Mouse (Mus musculus): ENCODE results near the gene 1700011L22Rik. TPM values are rescaled to one million over a fixed set of nuclear protein-coding genes. Genes with fewer than 3 reads are reported as not detected.
A peak's percentile ranks its signal among the peaks of the same experiment; 100 is the strongest.

The 1700011L22Rik gene
- polyA plus RNA-seq, 1 experiment: not detected

DNA sequence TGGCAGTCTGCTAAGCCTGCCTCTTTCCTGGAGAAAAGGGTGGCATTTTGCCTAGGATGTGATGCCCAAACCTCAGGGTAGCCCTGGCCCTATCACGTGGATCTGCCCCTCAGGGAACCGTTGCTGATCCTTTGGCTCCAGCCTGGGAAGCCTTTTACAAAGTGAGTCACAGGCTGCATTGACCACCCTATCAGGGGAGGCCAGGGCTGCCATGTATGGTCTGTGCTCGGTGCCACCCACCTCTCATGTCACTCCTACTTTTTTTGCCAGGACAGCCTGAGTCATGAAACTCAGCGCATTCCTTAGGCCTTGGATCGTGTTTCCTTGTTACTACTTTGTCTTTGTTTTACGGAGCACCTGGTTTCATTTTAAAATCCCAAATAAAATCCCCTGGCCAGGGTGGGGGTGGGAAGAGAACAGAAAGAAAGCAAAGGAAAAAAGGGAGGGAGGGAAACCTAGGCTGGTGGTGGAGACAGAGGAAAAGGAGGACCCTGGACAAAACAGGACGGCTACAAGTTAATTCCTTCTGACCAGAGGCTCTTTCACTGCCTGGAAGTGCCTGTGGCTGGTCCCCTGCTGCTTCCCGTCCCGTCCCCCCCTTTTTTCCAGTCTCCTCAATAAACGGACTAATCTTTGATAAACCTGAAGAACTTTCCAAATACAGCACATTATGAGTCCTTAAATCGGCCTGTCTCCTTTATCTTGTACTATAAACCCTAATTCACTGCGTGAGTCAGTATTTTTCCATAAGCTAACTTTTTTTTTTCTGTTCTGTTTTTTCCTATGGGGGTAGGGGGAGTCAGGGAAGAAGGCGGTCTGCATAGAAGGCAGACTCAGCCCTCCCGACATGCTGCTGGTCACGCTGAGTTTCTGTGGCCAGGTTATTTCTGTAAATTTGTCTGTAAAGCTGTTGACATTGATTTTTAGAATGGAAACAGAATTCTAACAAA lies 39.4 kb downstream of the 1700011L22Rik start:
- no peaks in the 10 kb centered on the region for H3K27me3 ChIP-seq (ENCODE audit: control insufficient read depth, insufficient read depth, low read length)
- 32% methylated on average over 15 of the region's 15 CpGs for WGBS
- peaks cover 10% of the 10 kb centered on the region for H3K4me1 ChIP-seq (ENCODE audit: control insufficient read depth, insufficient read depth, insufficient read length, low read length)
- H3K4me3 ChIP-seq (ENCODE audit: low read depth, low read length): 0 out of 2 replicates have a peak overlapping the region, but pooled peaks have one; percentile 7
- no peak overlapping the region; the same call in 1 of the 2 replicates for H3K27ac ChIP-seq (ENCODE audit: insufficient read depth, low read depth, low read length)
- TF ChIP-seq CTCF (IDR thresholded peaks at IDR 0.05; ENCODE audit: extremely low read depth, insufficient read length, insufficient replicate concordance, low read depth, low read length): no peak
- no peak for TF ChIP-seq POLR2A (IDR thresholded peaks at IDR 0.05; ENCODE audit: low read depth, low read length)
- no peaks in the 10 kb centered on the region for H3K36me3 ChIP-seq (ENCODE audit: control insufficient read depth, insufficient read depth, low read length)

DNA sequence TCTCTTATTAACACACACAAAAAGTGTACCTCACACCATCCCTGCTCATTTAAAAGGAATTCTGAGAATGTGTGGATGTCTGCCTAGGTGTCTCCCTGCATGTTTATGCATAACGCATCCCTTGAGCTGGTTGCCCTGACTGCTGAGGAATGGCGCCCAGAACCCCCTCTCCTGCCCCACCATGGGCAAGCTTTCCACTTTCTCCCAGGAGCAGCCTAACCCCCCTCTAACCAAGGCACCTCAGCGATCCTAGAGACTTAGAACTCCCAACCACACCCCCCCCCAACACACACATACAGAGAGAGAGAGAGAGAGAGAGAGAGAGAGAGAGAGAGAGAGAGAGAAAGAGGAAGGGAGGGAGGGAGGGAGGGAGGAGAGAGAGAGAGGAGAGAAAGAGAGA lies 40.2 kb downstream of the 1700011L22Rik start:
- WGBS: 86% methylated on average over 3 of the region's 3 CpGs
- no peak for TF ChIP-seq POLR2A (IDR thresholded peaks at IDR 0.05; ENCODE audit: low read depth, low read length)
- TF ChIP-seq CTCF (IDR thresholded peaks at IDR 0.05; ENCODE audit: extremely low read depth, insufficient read length, insufficient replicate concordance, low read depth, low read length): no peak
- no peak overlapping the region for H3K4me3 ChIP-seq (ENCODE audit: low read depth, low read length)

DNA sequence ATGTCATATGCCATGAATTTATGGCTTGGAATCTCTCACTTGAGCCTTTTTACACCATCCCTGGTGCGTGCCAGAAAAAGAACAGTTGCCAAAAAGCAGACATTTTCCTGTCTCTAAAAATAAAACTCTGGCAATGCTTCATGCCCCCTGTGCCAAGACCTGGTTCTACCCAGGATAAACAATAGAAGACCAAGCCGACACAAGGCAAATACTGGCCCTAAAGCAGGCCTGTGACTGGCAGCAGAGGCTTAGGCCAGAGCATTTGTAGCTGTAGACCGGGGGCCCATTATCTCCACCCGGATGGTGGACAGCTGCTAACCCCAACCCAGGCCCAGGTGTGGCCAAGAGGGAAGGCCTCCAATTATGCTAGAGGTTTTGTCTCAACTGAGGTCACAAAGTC lies 41.5 kb downstream of the 1700011L22Rik start:
- Histone ChIP-seq H3K36me3 (ENCODE audit: control insufficient read depth, insufficient read depth, low read length) (no peaks in the 10 kb centered on the region), H3K27me3 (ENCODE audit: control insufficient read depth, insufficient read depth, low read length) (no peaks in the 10 kb centered on the region), H3K4me1 (ENCODE audit: control insufficient read depth, insufficient read depth, insufficient read length, low read length) (peaks cover 10% of the 10 kb centered on the region), H3K27ac (ENCODE audit: insufficient read depth, low read depth, low read length) (no peak overlapping the region), H3K4me3 (ENCODE audit: low read depth, low read length) (no peak overlapping the region)
- WGBS: 58% methylated on average over 4 of the region's 4 CpGs
- TF ChIP-seq CTCF (IDR thresholded peaks at IDR 0.05; ENCODE audit: extremely low read depth, insufficient read length, insufficient replicate concordance, low read depth, low read length) (no peak), POLR2A (IDR thresholded peaks at IDR 0.05; ENCODE audit: low read depth, low read length) (no peak)

More for the DNA sequence above, 40.2 kb downstream of the 1700011L22Rik start:
- Histone ChIP-seq H3K36me3 (ENCODE audit: control insufficient read depth, insufficient read depth, low read length) (no peaks in the 10 kb centered on the region), H3K4me1 (ENCODE audit: control insufficient read depth, insufficient read depth, insufficient read length, low read length) (peaks cover 10% of the 10 kb centered on the region), H3K27ac (ENCODE audit: insufficient read depth, low read depth, low read length) (no peak overlapping the region), H3K27me3 (ENCODE audit: control insufficient read depth, insufficient read depth, low read length) (no peaks in the 10 kb centered on the region)

DNA sequence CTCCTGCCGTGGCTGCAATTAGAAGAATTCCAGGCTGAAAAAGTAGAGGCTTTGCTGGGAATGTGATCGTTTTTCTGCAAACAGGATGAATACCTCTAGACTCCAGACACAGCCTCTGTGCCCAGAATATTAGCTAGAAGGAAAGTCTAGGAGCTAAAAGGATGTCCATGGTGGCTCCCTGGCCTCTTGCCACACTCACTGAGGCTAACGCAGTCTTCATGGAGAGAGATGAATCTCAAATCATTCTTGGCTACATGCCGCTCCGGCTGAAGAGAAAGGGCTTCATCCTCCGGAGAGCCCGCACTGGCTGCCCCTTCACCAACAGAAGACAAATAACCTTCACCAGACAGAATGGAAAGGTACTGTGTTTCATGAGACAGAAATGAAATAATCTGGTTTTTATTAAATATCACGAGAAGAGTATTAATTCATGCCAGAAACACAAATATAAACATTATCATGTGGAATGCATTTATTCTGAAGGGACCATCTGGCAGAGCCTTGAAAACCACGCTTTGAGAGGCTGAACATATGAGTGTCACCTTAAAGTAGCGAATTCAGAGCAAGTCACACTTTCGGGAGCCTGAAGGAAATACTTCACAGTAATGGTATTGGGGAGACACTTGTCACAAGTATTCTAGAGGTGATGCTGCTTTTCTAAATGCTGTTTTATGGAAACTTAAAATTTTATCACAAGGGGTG lies 46.8 kb downstream of the 1700011L22Rik start:
- no peak for TF ChIP-seq POLR2A (IDR thresholded peaks at IDR 0.05; ENCODE audit: low read depth, low read length)
- TF ChIP-seq CTCF (IDR thresholded peaks at IDR 0.05; ENCODE audit: extremely low read depth, insufficient read length, insufficient replicate concordance, low read depth, low read length): no peak
- 73% methylated on average over 11 of the region's 11 CpGs for WGBS
- Histone ChIP-seq H3K27ac (ENCODE audit: insufficient read depth, low read depth, low read length) (no peak overlapping the region), H3K4me3 (ENCODE audit: low read depth, low read length) (no peak overlapping the region), H3K36me3 (ENCODE audit: control insufficient read depth, insufficient read depth, low read length) (no peaks in the 10 kb centered on the region), H3K27me3 (ENCODE audit: control insufficient read depth, insufficient read depth, low read length) (no peaks in the 10 kb centered on the region), H3K4me1 (ENCODE audit: control insufficient read depth, insufficient read depth, insufficient read length, low read length) (no peaks in the 10 kb centered on the region)

DNA sequence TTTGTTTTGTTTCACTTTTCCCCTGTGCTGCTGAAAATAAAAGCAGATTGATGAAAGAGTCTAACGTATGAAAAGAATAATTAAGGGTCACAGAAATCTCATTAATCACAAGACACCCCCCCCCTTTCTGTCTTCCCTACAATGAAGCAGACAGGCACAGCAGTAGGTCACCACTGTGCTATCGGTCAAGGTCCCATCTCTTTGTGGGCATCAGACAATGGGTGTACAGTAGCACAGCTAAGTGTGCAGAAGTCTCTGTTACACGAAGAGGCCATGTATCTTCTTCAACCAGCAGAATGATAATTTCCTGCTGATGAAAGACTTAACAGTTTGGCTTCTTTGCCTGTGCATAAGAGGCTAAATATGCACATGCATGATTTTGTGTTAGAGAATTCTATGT lies 49.7 kb downstream of the 1700011L22Rik start:
- Histone ChIP-seq H3K27me3 (ENCODE audit: control insufficient read depth, insufficient read depth, low read length) (no peaks in the 10 kb centered on the region), H3K4me1 (ENCODE audit: control insufficient read depth, insufficient read depth, insufficient read length, low read length) (no peaks in the 10 kb centered on the region), H3K36me3 (ENCODE audit: control insufficient read depth, insufficient read depth, low read length) (no peaks in the 10 kb centered on the region), H3K27ac (ENCODE audit: insufficient read depth, low read depth, low read length) (no peak overlapping the region), H3K4me3 (ENCODE audit: low read depth, low read length) (no peak overlapping the region)
- no peak for TF ChIP-seq POLR2A (IDR thresholded peaks at IDR 0.05; ENCODE audit: low read depth, low read length)
- no peak for TF ChIP-seq CTCF (IDR thresholded peaks at IDR 0.05; ENCODE audit: extremely low read depth, insufficient read length, insufficient replicate concordance, low read depth, low read length)
- 68% methylated on average over 3 of the region's 3 CpGs for WGBS

DNA sequence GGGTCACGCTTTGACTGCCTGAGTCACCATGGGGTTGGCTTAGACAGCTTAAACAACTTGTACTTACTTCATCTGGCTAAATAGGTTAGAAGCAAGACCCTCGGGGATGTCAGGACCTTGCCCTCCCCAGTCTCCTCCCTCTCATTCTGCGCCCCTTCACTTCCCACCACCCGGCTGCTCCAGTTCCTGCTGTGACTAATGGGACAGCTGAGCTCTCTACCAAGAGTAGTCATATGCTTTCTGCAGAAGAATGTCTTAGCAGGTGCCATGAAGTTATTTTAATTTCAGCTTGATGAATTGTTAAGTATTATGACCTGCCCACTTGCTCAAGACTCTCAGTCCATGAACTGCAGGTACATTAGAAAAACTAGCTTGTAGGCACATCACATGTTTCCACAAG lies 51.9 kb downstream of the 1700011L22Rik start:
- WGBS: 84% methylated on average over 4 of the region's 4 CpGs
- no peaks in the 10 kb centered on the region for H3K27me3 ChIP-seq (ENCODE audit: control insufficient read depth, insufficient read depth, low read length)
- H3K36me3 ChIP-seq (ENCODE audit: control insufficient read depth, insufficient read depth, low read length): peaks cover 2% of the 10 kb centered on the region; the same call in 1 of the 2 replicates
- no peaks in the 10 kb centered on the region for H3K4me1 ChIP-seq (ENCODE audit: control insufficient read depth, insufficient read depth, insufficient read length, low read length)
- H3K27ac ChIP-seq (ENCODE audit: insufficient read depth, low read depth, low read length): no peak overlapping the region
- no peak overlapping the region for H3K4me3 ChIP-seq (ENCODE audit: low read depth, low read length)
- TF ChIP-seq CTCF (IDR thresholded peaks at IDR 0.05; ENCODE audit: extremely low read depth, insufficient read length, insufficient replicate concordance, low read depth, low read length) (no peak), POLR2A (IDR thresholded peaks at IDR 0.05; ENCODE audit: low read depth, low read length) (no peak)

DNA sequence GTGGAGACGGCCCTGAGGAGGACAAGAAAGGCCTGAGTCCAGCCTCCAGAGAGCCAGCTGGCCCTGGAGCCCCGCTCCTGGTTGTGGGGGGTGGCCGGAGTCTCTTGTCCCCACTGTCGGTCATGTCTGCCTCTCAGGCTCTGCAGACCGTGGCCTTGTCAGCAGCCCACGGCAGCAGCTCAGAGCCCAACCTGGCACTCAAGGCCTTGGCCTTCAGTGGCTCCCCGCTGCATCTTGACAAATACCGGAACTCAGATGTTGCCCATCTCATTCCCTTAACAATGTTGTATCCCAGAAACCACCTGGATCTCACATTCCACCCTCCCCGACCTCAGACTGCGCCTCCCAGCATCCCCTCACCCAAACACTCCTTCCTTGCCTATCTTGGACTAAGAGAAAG lies 58.3 kb downstream of the 1700011L22Rik start:
- H3K27me3 ChIP-seq (ENCODE audit: control insufficient read depth, insufficient read depth, low read length): no peaks in the 10 kb centered on the region
- 90% methylated on average over 10 of the region's 10 CpGs for WGBS
- no peak for TF ChIP-seq CTCF (IDR thresholded peaks at IDR 0.05; ENCODE audit: extremely low read depth, insufficient read length, insufficient replicate concordance, low read depth, low read length)
- no peak for TF ChIP-seq POLR2A (IDR thresholded peaks at IDR 0.05; ENCODE audit: low read depth, low read length)
- H3K27ac ChIP-seq (ENCODE audit: insufficient read depth, low read depth, low read length): no peak overlapping the region
- peaks cover 42% of the 10 kb centered on the region for H3K36me3 ChIP-seq (ENCODE audit: control insufficient read depth, insufficient read depth, low read length)
- H3K4me3 ChIP-seq (ENCODE audit: low read depth, low read length): no peak overlapping the region
- no peaks in the 10 kb centered on the region for H3K4me1 ChIP-seq (ENCODE audit: control insufficient read depth, insufficient read depth, insufficient read length, low read length)

Data from small intestine, adult 2 months (tissue).